Mouse (Mus musculus) C2C12 (cell line): ENCODE results near the gene Gm6904.

Source experiments
- CEBPB ChIP-seq: IDR thresholded peaks from one replicate; pipeline ENCODE4 v1.6.1; 2011; ENCODE audit warnings: low read depth, mild to moderate bottlenecking, control low read depth, moderate library complexity
- CTCF ChIP-seq: IDR thresholded peaks from one replicate; pipeline ENCODE4 v1.5.1; 2011; ENCODE audit not compliant: control insufficient read depth, insufficient read depth, insufficient read length

- no peak for TF ChIP-seq CEBPB
- TF ChIP-seq CTCF, result no peak
Observed at GRCm38 (mm10) chr14:59219241-59219640, 40.8 kb downstream of the Gm6904 start.
